Mouse (Mus musculus) MEL (cell line): ENCODE measurements around the gene Rbpj. TPM values are rescaled to one million over a fixed set of nuclear protein-coding genes. Genes with fewer than 3 reads are reported as not detected.

ENCODE experiments used
- DNase-seq: peaks from one replicate; pipeline ENCODE4 v3.0.0; 2011; ENCODE audit warnings: low read depth, low spot score
- H3K27ac ChIP-seq: 2 replicates; pipeline ENCODE4 v1.5.1; 2012; ENCODE audit warnings: low read depth, mild to moderate bottlenecking, control low read depth, low read length, moderate library complexity; ENCODE audit not compliant: control insufficient read depth
- H3K27me3 ChIP-seq, 2 experiments: fragments of 150-350 bp in 1 of 2; sonication (generic) in 1 of 2; 2 replicates each; pipeline ENCODE4 v1.6.1; 2012; ENCODE audit warnings: low read length in 2 of 2, mild to moderate bottlenecking in 2 of 2, improper control_type of control experiment in 1 of 2, moderate library complexity in 1 of 2; ENCODE audit not compliant: insufficient read depth in 2 of 2, control insufficient read depth in 1 of 2
- H3K36me3 ChIP-seq, 2 experiments: 2 replicates each; pipeline ENCODE4 v1.6.1; 2012 to 2014; ENCODE audit warnings: low read length in 2 of 2, improper control_type of control experiment in 1 of 2, inconsistent platforms in 1 of 2, mild to moderate bottlenecking in 1 of 2; ENCODE audit not compliant: insufficient read depth in 2 of 2, control insufficient read depth in 1 of 2
- H3K4me1 ChIP-seq, 2 experiments: fragments of 150-350 bp in 1 of 2; sonication (generic) in 1 of 2; 2 replicates each; pipeline ENCODE4 v1.6.1; 2012; ENCODE audit warnings: low read length in 2 of 2, improper control_type of control experiment in 1 of 2, mild to moderate bottlenecking in 1 of 2; ENCODE audit not compliant: insufficient read depth in 2 of 2, control insufficient read depth in 1 of 2
- H3K4me3 ChIP-seq, 2 experiments: fragments of 150-350 bp in 1 of 2; sonication (generic) in 1 of 2; 2 replicates each; pipeline ENCODE4 v1.5.1; 2012; ENCODE audit warnings: low read depth in 2 of 2, low read length in 2 of 2, mild to moderate bottlenecking in 2 of 2, moderate library complexity in 2 of 2, control low read depth in 1 of 2, improper control_type of control experiment in 1 of 2; ENCODE audit not compliant: control insufficient read depth in 1 of 2, insufficient read depth in 1 of 2
- H3K79me2 ChIP-seq: 2 replicates; pipeline ENCODE4 v1.6.1; 2012; ENCODE audit warnings: mild to moderate bottlenecking, low read length, moderate library complexity; ENCODE audit not compliant: control insufficient read depth, poor library complexity, insufficient read depth
- H3K9ac ChIP-seq: 2 replicates; pipeline ENCODE4 v1.6.1; 2012; ENCODE audit warnings: low read depth, mild to moderate bottlenecking, control low read depth, low read length, moderate library complexity; ENCODE audit not compliant: control insufficient read depth, poor library complexity, severe bottlenecking
- H3K9me3 ChIP-seq: fragments of 150-350 bp; sonication (generic); replicated peaks from 2 replicates; pipeline ENCODE4 v1.6.1; 2012; ENCODE audit warnings: mild to moderate bottlenecking, low read length, improper control_type of control experiment, moderate library complexity; ENCODE audit not compliant: insufficient read depth
- CHD1 ChIP-seq: IDR thresholded peaks from 2 replicates; pipeline ENCODE4 v1.6.1; 2012; ENCODE audit warnings: low read depth, mild to moderate bottlenecking, inconsistent platforms, low read length, improper control_type of control experiment
- CHD2 ChIP-seq: IDR thresholded peaks from 2 replicates; pipeline ENCODE4 v1.6.1; 2011; ENCODE audit warnings: low read length, improper control_type of control experiment
- ELF1 ChIP-seq: IDR thresholded peaks from 2 replicates; pipeline ENCODE4 v1.6.1; 2014; ENCODE audit warnings: low read depth, mild to moderate bottlenecking, inconsistent platforms, low read length, improper control_type of control experiment, moderate library complexity
- ETS1 ChIP-seq: IDR thresholded peaks from 2 replicates; pipeline ENCODE4 v1.6.1; 2012; ENCODE audit warnings: low read depth, mild to moderate bottlenecking, inconsistent platforms, low read length, improper control_type of control experiment, moderate library complexity
- GABPA ChIP-seq: IDR thresholded peaks from 2 replicates; pipeline ENCODE4 v1.6.1; 2012; ENCODE audit warnings: low read depth, mild to moderate bottlenecking, inconsistent platforms, low read length, improper control_type of control experiment, moderate library complexity
- GATA1 ChIP-seq: IDR thresholded peaks from 2 replicates; pipeline ENCODE4 v1.6.1; 2011; ENCODE audit warnings: low read depth, low read length, improper control_type of control experiment
- HCFC1 ChIP-seq: IDR thresholded peaks from 2 replicates; pipeline ENCODE4 v1.6.1; 2012; ENCODE audit warnings: low read depth, mild to moderate bottlenecking, inconsistent platforms, low read length, improper control_type of control experiment, moderate library complexity
- JUND ChIP-seq: IDR thresholded peaks from 2 replicates; pipeline ENCODE4 v1.6.1; 2011; ENCODE audit warnings: low read depth, mild to moderate bottlenecking, improper control_type of control experiment, low read length
- MAFK ChIP-seq: IDR thresholded peaks from 2 replicates; pipeline ENCODE4 v1.6.1; 2011; ENCODE audit warnings: low read depth, mild to moderate bottlenecking, low read length, improper control_type of control experiment, borderline replicate concordance
- MAX ChIP-seq: IDR thresholded peaks from 2 replicates; pipeline ENCODE4 v1.6.1; 2011; ENCODE audit warnings: low read length, improper control_type of control experiment
- MAZ ChIP-seq: IDR thresholded peaks from 2 replicates; pipeline ENCODE4 v1.6.1; 2012; ENCODE audit warnings: low read depth, mild to moderate bottlenecking, inconsistent platforms, low read length, improper control_type of control experiment
- MEF2A ChIP-seq: IDR thresholded peaks from 2 replicates; pipeline ENCODE4 v1.6.1; 2014; ENCODE audit warnings: low read depth, mild to moderate bottlenecking, inconsistent platforms, low read length, improper control_type of control experiment; ENCODE audit not compliant: poor library complexity, insufficient replicate concordance, severe bottlenecking; ENCODE audit errors: extremely low read depth
- MYB ChIP-seq: IDR thresholded peaks from 2 replicates; pipeline ENCODE4 v1.6.1; 2011; ENCODE audit warnings: mild to moderate bottlenecking, low read depth, low read length, improper control_type of control experiment
- NRF1 ChIP-seq: IDR thresholded peaks from 2 replicates; pipeline ENCODE4 v1.6.1; 2014; ENCODE audit warnings: low read depth, mild to moderate bottlenecking, inconsistent platforms, low read length, improper control_type of control experiment, moderate library complexity; ENCODE audit not compliant: poor library complexity, insufficient read depth, severe bottlenecking
- POLR2A ChIP-seq, 2 experiments: IDR thresholded peaks; 2 replicates each; pipeline ENCODE4 v1.6.1; 2011 to 2012; ENCODE audit warnings: low read length in 2 of 2, mild to moderate bottlenecking in 2 of 2, control low read depth in 1 of 2, improper control_type of control experiment in 1 of 2, low read depth in 1 of 2, moderate library complexity in 1 of 2; ENCODE audit not compliant: control insufficient read depth in 1 of 2, insufficient read depth in 1 of 2, poor library complexity in 1 of 2
- POLR2AphosphoS5 ChIP-seq: IDR thresholded peaks from 2 replicates; pipeline ENCODE4 v1.6.1; 2012; ENCODE audit warnings: low read depth, borderline replicate concordance, mild to moderate bottlenecking, inconsistent platforms, low read length, moderate library complexity, mixed read lengths
- RCOR1 ChIP-seq: IDR thresholded peaks from 2 replicates; pipeline ENCODE4 v1.6.1; 2012; ENCODE audit warnings: low read depth, mild to moderate bottlenecking, inconsistent platforms, low read length, improper control_type of control experiment
- SIN3A ChIP-seq: IDR thresholded peaks from 2 replicates; pipeline ENCODE4 v1.6.1; 2012; ENCODE audit warnings: low read length, improper control_type of control experiment, inconsistent platforms
- SMC3 ChIP-seq: IDR thresholded peaks from 2 replicates; pipeline ENCODE4 v1.6.1; 2011; ENCODE audit warnings: low read depth, low read length, improper control_type of control experiment
- TAL1 ChIP-seq: IDR thresholded peaks from 2 replicates; pipeline ENCODE4 v1.6.1; 2012; ENCODE audit warnings: mild to moderate bottlenecking, inconsistent platforms, low read length, moderate library complexity, mixed read lengths
- UBTF ChIP-seq: IDR thresholded peaks from 2 replicates; pipeline ENCODE4 v1.6.1; 2012; ENCODE audit warnings: low read depth, mild to moderate bottlenecking, inconsistent platforms, low read length, improper control_type of control experiment, moderate library complexity, borderline replicate concordance; ENCODE audit not compliant: insufficient read depth
- USF2 ChIP-seq, 2 experiments: IDR thresholded peaks; 2 replicates each; pipeline ENCODE4 v1.6.1; 2011 to 2012; ENCODE audit warnings: improper control_type of control experiment in 2 of 2, low read length in 2 of 2, borderline replicate concordance in 1 of 2, inconsistent platforms in 1 of 2, low read depth in 1 of 2, mild to moderate bottlenecking in 1 of 2; ENCODE audit not compliant: insufficient read depth in 1 of 2
- ZC3H11A ChIP-seq: IDR thresholded peaks from 2 replicates; pipeline ENCODE4 v1.6.1; 2012; ENCODE audit warnings: low read depth, mild to moderate bottlenecking, inconsistent platforms, low read length, improper control_type of control experiment
- ZKSCAN1 ChIP-seq: IDR thresholded peaks from 2 replicates; pipeline ENCODE4 v1.6.1; 2012; ENCODE audit warnings: low read depth, mild to moderate bottlenecking, inconsistent platforms, low read length, improper control_type of control experiment, moderate library complexity
- ZNF384 ChIP-seq: IDR thresholded peaks from 2 replicates; pipeline ENCODE4 v1.6.1; 2012; ENCODE audit warnings: low read depth, mild to moderate bottlenecking, inconsistent platforms, low read length, improper control_type of control experiment
- polyA plus RNA-seq, 2 experiments: library from polyadenylated mRNA; stranded (reverse) in 1 of 2; unstranded in 1 of 2; fragments of >175 nt in 1 of 2; fragments of >200 nt in 1 of 2; gene quantifications; 2 replicates each; pipeline versions ENCODE4 v1.2.1 to v1.2.4; 2012; ENCODE audit warnings: low replicate concordance in 2 of 2, low read depth in 1 of 2; ENCODE audit not compliant: insufficient read length in 2 of 2, insufficient read depth in 1 of 2, missing spikeins in 1 of 2
- total RNA-seq: library from RNA; depleted of rRNA; stranded (reverse); fragments of 300-350 nt; gene quantifications from 2 replicates; pipeline ENCODE4 v1.2.3, GENCODE M21; 2012

Gene Rbpj
- total and polyA plus RNA-seq, 3 experiments: 6.0 to 34.5 (median 19.1) TPM

DNA sequence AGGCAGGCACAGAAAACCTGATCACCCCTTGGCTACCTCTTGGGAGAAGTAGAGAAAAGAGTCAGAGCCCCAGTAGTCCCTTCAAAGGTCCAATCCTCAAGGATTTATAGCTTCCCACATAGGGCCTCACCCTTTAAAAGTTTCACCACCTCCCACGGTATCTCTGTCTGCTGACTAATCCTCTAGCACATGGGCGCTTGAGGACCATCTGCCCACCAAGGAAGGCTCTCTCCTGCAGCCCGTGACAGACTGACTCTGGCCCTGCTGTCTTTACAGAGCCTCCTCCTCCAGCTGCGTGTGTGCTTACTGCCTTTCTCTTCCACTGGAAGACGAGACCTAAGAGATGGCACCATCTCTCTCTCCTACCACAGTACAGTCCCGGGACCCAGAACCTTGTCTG is 213.7 kb downstream of the Rbpj start:
- Histone ChIP-seq H3K36me3 (no peaks in the 10 kb centered on the region), H3K9ac (no peak overlapping the region), H3K79me2 (no peaks in the 10 kb centered on the region), H3K27me3 (no peaks in the 10 kb centered on the region), H3K9me3 (no peaks in the 10 kb centered on the region), H3K4me3 (no peak overlapping the region), H3K4me1 (no peaks in the 10 kb centered on the region), H3K27ac (no peak overlapping the region)
- TF ChIP-seq MAZ (no peak), SMC3 (no peak), HCFC1 (no peak), TAL1 (no peak), GATA1 (no peak), ELF1 (no peak), MAFK (no peak), CHD2 (no peak), MEF2A (no peak), ZC3H11A (no peak), RCOR1 (no peak), POLR2A (IDR thresholded peaks at IDR 0.05; ENCODE audit: control insufficient read depth in 1 of 2, insufficient read depth in 1 of 2, low read depth in 1 of 2, low read length in 2 of 2, poor library complexity in 1 of 2) (no peak), CHD1 (no peak)
- no peak for DNase-seq

DNA sequence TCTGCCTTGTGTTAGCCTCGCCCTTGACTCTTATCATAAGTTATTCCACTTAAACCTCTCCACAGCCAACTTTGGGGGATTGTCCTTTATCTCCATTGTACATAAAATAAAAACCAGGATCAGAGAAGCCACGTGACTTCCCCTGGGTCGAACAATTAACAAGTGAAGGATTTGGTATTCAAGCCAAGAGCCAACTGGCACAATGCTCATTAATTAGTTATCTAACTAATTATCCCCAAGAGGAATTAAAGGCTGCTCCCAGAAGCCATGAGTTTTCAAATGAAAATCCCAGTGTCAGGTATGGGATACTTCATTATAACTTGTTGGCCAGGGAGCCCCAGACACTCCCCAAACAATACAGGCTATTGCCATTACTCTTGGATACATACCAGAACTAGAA is 218.0 kb downstream of the Rbpj start:
- Histone ChIP-seq H3K79me2 (no peaks in the 10 kb centered on the region), H3K9ac (no peak overlapping the region), H3K4me1 (no peaks in the 10 kb centered on the region), H3K27ac (no peak overlapping the region), H3K4me3 (no peak overlapping the region), H3K27me3 (no peaks in the 10 kb centered on the region), H3K36me3 (no peaks in the 10 kb centered on the region), H3K9me3 (no peaks in the 10 kb centered on the region)
- DNase-seq: no peak
- TF ChIP-seq MYB (no peak), ZKSCAN1 (no peak), NRF1 (no peak), JUND (no peak), USF2 (IDR thresholded peaks at IDR 0.05; ENCODE audit: borderline replicate concordance in 1 of 2, insufficient read depth in 1 of 2, low read depth in 1 of 2, low read length in 2 of 2) (no peak), GABPA (no peak), GATA1 (no peak), UBTF (no peak), ZNF384 (no peak), SMC3 (no peak), MAFK (no peak), SIN3A (no peak), MAX (no peak), ETS1 (no peak), HCFC1 (no peak), POLR2AphosphoS5 (no peak)
